Mouse (Mus musculus): ENCODE data around the gene Trpc7.

Trpc7 gene

GRCm38 (mm10) chr13:56742325-56742901, 153.4 kb downstream of the Trpc7 start:
- DNase-seq = no peak

- no peak for DNase-seq
Observed at GRCm38 (mm10) chr13:56741691-56742090, 154.1 kb downstream of the Trpc7 start.

GRCm38 (mm10) chr13:56740496-56740895, 155.3 kb downstream of the Trpc7 start:
- DNase-seq = no peak

- DNase-seq = no peak
Observed at GRCm38 (mm10) chr13:56739556-56739955, 156.2 kb downstream of the Trpc7 start.

GRCm38 (mm10) chr13:56735212-56735875, 160.4 kb downstream of the Trpc7 start:
- DNase-seq = no peak

GRCm38 (mm10) chr13:56734617-56735016, 161.2 kb downstream of the Trpc7 start:
- DNase-seq = no peak

GRCm38 (mm10) chr13:56729046-56729445, 166.7 kb downstream of the Trpc7 start:
- DNase-seq = no peak

GRCm38 (mm10) chr13:56726551-56726950, 169.2 kb downstream of the Trpc7 start:
- no peak for DNase-seq

Measured in cerebellum, adult 11-12 months (tissue).